Mouse (Mus musculus) retina, embryonic 14.5 days (tissue): ENCODE data around the gene Pvr.

Experiments
- DNase-seq: peaks from one replicate; pipeline ENCODE4 v3.0.0-alpha.2; 2015; ENCODE audit warnings: low spot score

Pvr gene

DNA sequence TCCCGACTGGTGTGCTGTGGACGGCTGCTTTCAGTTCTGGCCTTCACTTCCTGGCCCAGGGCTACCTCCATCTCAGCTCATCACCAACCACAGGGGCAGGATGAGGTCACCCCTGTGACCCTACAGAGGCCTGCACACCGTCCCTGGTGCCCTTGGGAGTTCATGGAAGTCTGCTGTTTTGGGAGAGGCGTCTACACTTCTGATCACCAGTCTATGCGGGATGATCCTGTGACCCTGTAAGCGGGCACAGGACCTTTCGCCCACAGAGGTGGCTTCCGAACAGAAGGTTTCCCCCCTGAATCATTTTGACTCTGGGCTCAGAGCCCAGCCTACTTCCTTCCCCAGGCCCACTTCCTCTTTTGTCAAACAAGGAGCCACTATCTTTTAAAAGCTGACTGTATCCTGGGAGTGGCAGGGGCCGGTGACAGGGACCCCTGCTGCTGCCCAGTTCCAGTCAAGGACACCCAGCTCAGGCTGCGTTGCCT is 49.8 kb downstream of the Pvr start:
- no peak for DNase-seq

DNA sequence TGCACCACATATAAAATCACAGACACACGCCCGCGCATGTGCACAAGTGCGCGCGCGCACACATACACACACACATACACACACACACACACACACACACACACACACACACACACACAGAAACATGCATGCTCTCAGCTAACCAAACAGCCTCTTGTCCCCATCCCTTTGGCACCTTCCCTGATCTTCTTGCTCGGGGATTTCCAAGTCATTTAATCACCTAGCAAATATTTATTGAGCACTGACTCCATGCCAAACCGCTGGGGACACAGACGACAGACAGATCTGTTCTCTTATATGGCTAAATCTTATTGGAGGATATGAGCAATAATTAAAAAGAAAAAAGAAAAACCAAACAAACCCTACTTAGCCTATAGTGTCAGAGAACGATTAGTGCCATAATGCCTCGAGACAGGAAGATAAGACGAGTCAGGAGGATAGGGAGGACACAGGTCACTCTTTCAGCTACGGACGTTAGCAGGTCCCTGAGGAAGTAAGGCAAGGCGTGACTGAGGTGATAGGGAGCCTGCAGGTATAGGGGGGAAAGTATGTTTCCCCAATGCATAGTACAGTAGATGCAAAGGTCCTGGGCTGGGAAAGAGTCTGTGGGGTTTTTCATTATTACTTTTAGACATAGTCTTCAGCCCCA is 53.1 kb downstream of the Pvr start:
- no peak for DNase-seq

DNA sequence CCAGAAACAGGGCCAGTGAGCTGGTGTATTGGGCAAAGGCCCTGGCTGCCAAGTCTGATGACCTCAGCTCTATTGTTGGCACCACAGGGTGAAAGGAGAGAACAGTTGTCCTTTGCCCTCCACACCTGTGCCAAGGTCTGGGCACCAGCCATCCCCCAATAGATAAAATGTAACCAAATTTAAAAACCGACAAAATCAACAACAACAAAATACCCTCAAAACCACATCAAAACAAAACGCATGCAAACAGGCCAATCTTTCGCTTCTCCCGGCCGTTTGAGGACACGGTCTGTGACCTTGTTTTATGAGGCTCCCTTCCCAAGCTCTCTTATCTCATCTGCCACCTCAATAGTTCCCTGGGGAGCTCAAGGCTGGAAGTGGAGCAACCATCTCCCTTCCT is 54.5 kb downstream of the Pvr start:
- DNase-seq, result no peak

DNA sequence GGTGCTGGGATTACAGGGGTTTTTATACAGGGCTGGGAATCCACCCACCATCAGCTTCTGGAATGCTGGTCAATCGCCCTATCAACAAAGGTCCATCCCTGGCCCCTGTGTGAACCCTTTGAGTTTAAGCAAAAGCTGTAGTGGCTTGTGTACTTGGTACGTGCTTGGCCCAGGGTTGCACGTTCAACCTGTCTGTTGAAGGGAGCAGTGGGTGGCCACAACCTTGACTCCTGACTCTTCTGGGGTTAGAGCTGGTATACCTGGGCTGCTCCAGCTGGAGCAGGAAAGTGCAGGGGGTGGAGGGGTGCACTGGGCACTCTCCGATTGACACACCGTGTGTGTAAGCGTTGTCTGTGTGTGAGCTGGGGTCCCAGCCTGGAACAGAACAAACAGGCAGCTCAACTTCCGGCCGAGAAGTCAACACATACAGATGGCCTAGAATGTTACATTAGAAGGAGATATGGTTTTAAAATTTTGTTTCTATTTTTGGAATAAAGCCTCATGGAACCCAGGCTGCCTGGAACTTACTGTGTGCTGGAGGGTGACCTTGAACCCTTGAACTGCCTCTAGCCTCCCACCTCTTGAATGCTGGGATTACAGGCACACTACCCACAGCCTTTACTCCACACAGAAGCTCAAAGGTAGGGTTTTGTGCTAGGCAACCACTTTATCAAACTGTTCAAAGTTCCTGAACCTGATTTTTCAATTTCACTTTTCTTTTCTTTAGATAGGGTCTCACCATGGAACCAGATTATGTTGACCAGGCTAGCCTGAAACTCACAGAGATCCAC is 55.5 kb downstream of the Pvr start:
- DNase-seq, result no peak

- DNase-seq, result no peak
These were observed 56.7 kb downstream of the Pvr start for GRCm38 (mm10) chr7:19864241-19864640.

- no peak for DNase-seq
These were observed 59.8 kb downstream of the Pvr start, which contains the start of gene Ceacam16 for GRCm38 (mm10) chr7:19861199-19861598. Gene Ceacam16 (minus strand): TSS chr7:19861299.

DNA sequence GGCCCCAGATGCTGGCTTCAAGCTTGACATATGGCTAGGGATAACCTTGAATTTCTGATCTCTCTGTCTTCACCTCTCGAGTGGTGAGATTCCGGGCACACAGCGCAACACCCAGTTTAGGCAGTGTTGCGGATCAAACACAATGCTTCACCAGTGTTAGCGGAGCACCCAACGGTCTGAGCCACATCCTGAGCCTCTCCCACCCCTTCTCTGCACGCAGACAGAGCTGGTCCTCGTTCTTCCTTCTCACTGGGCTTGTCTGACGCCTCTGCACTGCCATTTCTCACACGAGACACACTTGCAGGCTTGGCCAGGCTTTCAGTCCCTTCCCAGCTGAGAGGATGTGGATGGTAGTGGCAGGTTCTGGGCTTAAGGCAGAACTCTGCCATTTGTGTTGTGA is 61.2 kb downstream of the Pvr start:
- no peak for DNase-seq

DNA sequence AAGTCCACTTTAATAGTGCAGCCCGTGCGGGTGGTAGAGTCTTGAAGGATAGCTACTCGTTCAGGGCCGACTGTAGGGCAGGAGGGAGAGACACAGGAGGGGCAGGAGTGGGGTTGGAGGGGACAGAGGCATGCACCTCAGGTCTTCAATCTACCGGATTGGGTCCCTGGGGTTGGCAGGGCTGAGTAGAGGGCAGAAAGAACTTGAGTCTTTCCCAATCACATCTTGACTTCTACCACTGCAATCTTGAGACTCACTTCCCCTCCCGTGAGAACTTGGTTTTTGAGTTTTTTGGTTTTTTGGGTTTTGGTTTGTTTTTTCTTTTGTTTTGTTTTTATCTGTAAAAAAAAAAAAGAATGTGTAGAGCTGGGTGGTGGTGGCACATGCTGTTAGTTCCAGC is 64.7 kb downstream of the Pvr start:
- DNase-seq, result no peak

DNA sequence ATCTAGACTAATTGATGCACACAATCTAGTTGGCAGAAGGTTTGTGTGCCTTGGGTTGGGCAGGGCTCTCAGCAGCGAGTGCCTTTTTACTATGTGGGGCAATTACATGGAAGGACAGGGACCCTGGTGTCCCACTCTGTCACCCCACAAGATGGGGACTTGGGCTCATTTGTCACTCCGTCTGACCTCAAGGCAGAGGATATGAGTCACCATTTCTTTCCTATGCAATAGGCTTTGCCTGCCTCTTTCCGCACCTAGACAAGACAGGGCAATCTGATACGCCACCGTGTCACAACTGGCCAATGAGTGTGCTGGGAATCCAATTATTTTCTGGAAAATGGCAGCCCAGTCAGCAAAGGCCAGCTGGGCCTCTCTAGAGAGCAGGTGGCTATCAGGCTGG is 65.3 kb downstream of the Pvr start:
- DNase-seq, result no peak
